Mouse (Mus musculus): ENCODE measurements around the gene Kmt2b. TPM values are rescaled to one million over a fixed set of nuclear protein-coding genes. Genes with fewer than 3 reads are reported as not detected.

Gene Kmt2b
- polyA plus RNA-seq (2011; ENCODE audit: insufficient read length, low read depth, missing spikeins) = 31.9 and 40.1 TPM in 2 replicates

- no peak for TF ChIP-seq CTCF (IDR thresholded peaks at IDR 0.05; ENCODE audit: borderline replicate concordance, insufficient read depth, low read length)
- TF ChIP-seq POLR2A (IDR thresholded peaks at IDR 0.05; ENCODE audit: low read depth, low read length) = peak; percentile 89
- Histone ChIP-seq H3K4me3 (ENCODE audit: insufficient read depth, low read length) (peak within 1 kb of the TSS; percentile 94), H3K27ac (ENCODE audit: insufficient read depth, low read length) (peak within 1 kb of the TSS; percentile 66), H3K4me1 (ENCODE audit: control insufficient read depth, insufficient read depth, low read length) (peaks cover 5% of the 10 kb centered on the region; the same call in 1 of the 2 replicates)
Measured at GRCm38 (mm10) chr7:30588676-30589434, at the start of gene Kmt2b. Kmt2b (minus strand) TSS chr7:30588726.

- no peak overlapping the region for H3K27ac ChIP-seq (ENCODE audit: insufficient read depth, low read length)
- no peak for TF ChIP-seq CTCF (IDR thresholded peaks at IDR 0.05; ENCODE audit: borderline replicate concordance, insufficient read depth, low read length)
- H3K4me1 ChIP-seq (ENCODE audit: control insufficient read depth, insufficient read depth, low read length) = no peaks in the 10 kb centered on the region
- no peak overlapping the region for H3K4me3 ChIP-seq (ENCODE audit: insufficient read depth, low read length)
Measured at GRCm38 (mm10) chr7:30636395-30636794, 47.9 kb upstream of the Kmt2b start.

- Histone ChIP-seq H3K4me1 (ENCODE audit: control insufficient read depth, insufficient read depth, low read length) (no peaks in the 10 kb centered on the region), H3K27ac (ENCODE audit: insufficient read depth, low read length) (no peak within 1 kb of the TSS), H3K4me3 (ENCODE audit: insufficient read depth, low read length) (no peak within 1 kb of the TSS)
- TF ChIP-seq CTCF (IDR thresholded peaks at IDR 0.05; ENCODE audit: borderline replicate concordance, insufficient read depth, low read length) = no peak
- no peak for TF ChIP-seq POLR2A (IDR thresholded peaks at IDR 0.05; ENCODE audit: low read depth, low read length)
Measured at GRCm38 (mm10) chr7:30635752-30636151, 47.2 kb upstream of the Kmt2b start, which contains the start of gene Etv2. Etv2 (minus strand) TSS chr7:30635852.

- 0 out of 2 replicates have a peak, but pooled peaks have one; percentile 13 for TF ChIP-seq CTCF (IDR thresholded peaks at IDR 0.05; ENCODE audit: borderline replicate concordance, insufficient read depth, low read length)
- TF ChIP-seq POLR2A (IDR thresholded peaks at IDR 0.05; ENCODE audit: low read depth, low read length) = no peak
- no peak overlapping the region for H3K27ac ChIP-seq (ENCODE audit: insufficient read depth, low read length)
- no peak overlapping the region for H3K4me3 ChIP-seq (ENCODE audit: insufficient read depth, low read length)
- H3K4me1 ChIP-seq (ENCODE audit: control insufficient read depth, insufficient read depth, low read length) = no peaks in the 10 kb centered on the region
Measured at GRCm38 (mm10) chr7:30634621-30635020, 46.1 kb upstream of the Kmt2b start.

GRCm38 (mm10) chr7:30633762-30634412, 45.4 kb upstream of the Kmt2b start:
- Histone ChIP-seq H3K4me1 (ENCODE audit: control insufficient read depth, insufficient read depth, low read length) (no peaks in the 10 kb centered on the region), H3K27ac (ENCODE audit: insufficient read depth, low read length) (no peak overlapping the region), H3K4me3 (ENCODE audit: insufficient read depth, low read length) (no peak overlapping the region)
- TF ChIP-seq POLR2A (IDR thresholded peaks at IDR 0.05; ENCODE audit: low read depth, low read length) = no peak
- TF ChIP-seq CTCF (IDR thresholded peaks at IDR 0.05; ENCODE audit: borderline replicate concordance, insufficient read depth, low read length) = no peak

- H3K4me1 ChIP-seq (ENCODE audit: control insufficient read depth, insufficient read depth, low read length) = no peaks in the 10 kb centered on the region
- no peak overlapping the region for H3K27ac ChIP-seq (ENCODE audit: insufficient read depth, low read length)
- no peak overlapping the region for H3K4me3 ChIP-seq (ENCODE audit: insufficient read depth, low read length)
- TF ChIP-seq POLR2A (IDR thresholded peaks at IDR 0.05; ENCODE audit: low read depth, low read length) (no peak), CTCF (IDR thresholded peaks at IDR 0.05; ENCODE audit: borderline replicate concordance, insufficient read depth, low read length) (no peak)
Measured at GRCm38 (mm10) chr7:30629013-30629412, 40.5 kb upstream of the Kmt2b start.

GRCm38 (mm10) chr7:30626647-30627046, 38.1 kb upstream of the Kmt2b start:
- Histone ChIP-seq H3K27ac (ENCODE audit: insufficient read depth, low read length) (no peak overlapping the region), H3K4me1 (ENCODE audit: control insufficient read depth, insufficient read depth, low read length) (no peaks in the 10 kb centered on the region), H3K4me3 (ENCODE audit: insufficient read depth, low read length) (no peak overlapping the region)
- TF ChIP-seq POLR2A (IDR thresholded peaks at IDR 0.05; ENCODE audit: low read depth, low read length) = no peak

DNA sequence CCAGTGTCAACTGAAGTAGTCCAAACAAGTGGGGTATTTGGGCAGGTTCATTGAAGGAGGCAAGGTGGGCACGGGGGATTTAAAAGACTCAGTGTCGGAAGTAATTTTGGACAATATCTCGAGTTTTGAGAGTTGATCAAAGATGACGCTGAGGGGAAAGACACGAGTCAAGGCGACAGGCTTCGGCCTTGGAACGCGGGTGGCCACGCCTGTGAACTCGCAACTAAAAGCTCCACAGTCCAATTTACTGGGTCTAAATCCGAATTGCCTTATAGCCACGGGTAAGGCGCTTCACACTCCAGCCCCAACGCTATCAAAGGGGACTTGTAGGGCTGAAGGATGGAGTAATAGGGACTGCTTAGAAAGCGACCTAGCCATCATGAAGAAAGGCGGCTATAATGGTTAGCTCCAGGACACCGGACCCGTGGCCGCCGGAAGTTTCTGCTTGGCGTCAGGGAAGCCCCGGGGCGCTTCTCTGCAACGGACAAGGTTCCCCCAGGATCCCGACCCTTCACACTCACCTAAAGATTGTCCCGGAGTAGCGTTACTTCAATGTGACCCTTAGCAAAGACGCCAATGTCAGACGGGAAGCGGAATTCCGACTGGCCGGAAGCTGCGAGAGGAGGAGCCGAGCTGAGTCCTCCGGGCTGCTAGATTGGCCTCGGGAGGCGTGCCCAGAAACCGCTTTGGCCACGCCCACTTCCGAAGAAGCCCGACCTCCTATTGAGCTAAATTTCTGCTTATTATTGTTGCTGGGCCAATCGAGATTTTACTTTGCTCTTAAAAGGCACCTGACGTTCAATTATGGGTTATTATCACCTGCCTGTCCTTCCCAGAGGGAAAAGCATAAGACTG, 37.2 kb upstream of the Kmt2b start, which contains the start of gene Cox6b1:
Gene Cox6b1 (minus strand): TSS at position 622 of the 855 bp plus-strand sequence.
- H3K4me3 ChIP-seq (ENCODE audit: insufficient read depth, low read length) = peak within 1 kb of the TSS; percentile 98
- H3K27ac ChIP-seq (ENCODE audit: insufficient read depth, low read length) = no peak within 1 kb of the TSS
- no peaks in the 10 kb centered on the region for H3K4me1 ChIP-seq (ENCODE audit: control insufficient read depth, insufficient read depth, low read length)
- TF ChIP-seq POLR2A (IDR thresholded peaks at IDR 0.05; ENCODE audit: low read depth, low read length) (peak; percentile 91), CTCF (IDR thresholded peaks at IDR 0.05; ENCODE audit: borderline replicate concordance, insufficient read depth, low read length) (no peak)

DNA sequence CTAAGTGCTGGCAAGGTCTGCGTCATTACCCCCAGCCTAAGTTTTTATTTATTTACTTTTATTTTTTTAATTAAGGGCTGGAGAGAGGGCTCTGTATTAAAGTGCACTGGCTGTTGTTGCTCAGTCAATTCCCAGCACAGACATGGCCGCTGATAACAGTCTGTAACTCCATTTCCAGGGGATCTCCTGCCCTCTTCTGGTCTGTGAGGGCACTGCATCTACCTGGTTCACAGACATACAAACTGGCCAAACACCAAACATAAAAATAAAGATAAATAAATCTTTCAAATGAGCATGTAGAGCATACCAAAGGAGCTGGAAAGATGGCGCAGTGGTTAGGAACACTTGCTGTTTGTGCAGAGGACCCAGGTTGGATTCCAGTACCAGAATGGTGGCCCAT, 30.7 kb upstream of the Kmt2b start:
- TF ChIP-seq POLR2A (IDR thresholded peaks at IDR 0.05; ENCODE audit: low read depth, low read length) (no peak), CTCF (IDR thresholded peaks at IDR 0.05; ENCODE audit: borderline replicate concordance, insufficient read depth, low read length) (0 out of 2 replicates have a peak, but pooled peaks have one; percentile 27)
- H3K4me1 ChIP-seq (ENCODE audit: control insufficient read depth, insufficient read depth, low read length) = no peaks in the 10 kb centered on the region
- no peak overlapping the region for H3K4me3 ChIP-seq (ENCODE audit: insufficient read depth, low read length)
- H3K27ac ChIP-seq (ENCODE audit: insufficient read depth, low read length) = no peak overlapping the region
